Mouse (Mus musculus) kidney, adult 2 months (tissue): ENCODE measurements at regions not wholly inside any gene's neighbourhood (a gene's known extent, or its start where the extent isn't known, plus 50 kb on each side); places are given as distances from the start of the nearest gene placed in this dataset.

Experiments
- CTCF ChIP-seq: fragments of 200-500 bp; conservative IDR thresholded peaks from 2 replicates; pipeline ENCODE4 v1.5.1; 2011; ENCODE audit warnings: low read depth, mild to moderate bottlenecking, control low read depth, low read length, moderate library complexity, mixed read lengths; ENCODE audit not compliant: insufficient read depth, insufficient read length
- POLR2A ChIP-seq: fragments of 200-500 bp; IDR thresholded peaks from one replicate; pipeline ENCODE4 v1.6.1; 2011; ENCODE audit warnings: low read depth, low read length, control low read depth

GRCm38 (mm10) chr2:180854349-180855004 lies 66.3 kb downstream of the Ythdf1 start:
- TF ChIP-seq CTCF (no peak), POLR2A (no peak)
